Mouse (Mus musculus) mammary gland, adult 2 months (tissue): ENCODE data around the gene 1700025F22Rik. TPM values are rescaled to one million over a fixed set of nuclear protein-coding genes. Genes with fewer than 3 reads are reported as not detected.

Source experiments
- polyA plus RNA-seq: library from polyadenylated mRNA; depleted of rRNA; stranded (reverse); fragments of >200 nt; gene quantifications from 2 replicates; pipeline ENCODE4 v1.2.3, GENCODE M21; 2012; ENCODE audit warnings: low replicate concordance; rRNA removed

Gene 1700025F22Rik
- polyA plus RNA-seq: not detected in 2 replicates

GRCm38 (mm10) chr19:11165172-11165571 lies at the start of gene 1700025F22Rik:
1700025F22Rik (minus strand) TSS chr19:11165320.

GRCm38 (mm10) chr19:11196546-11196945 lies 31.4 kb upstream of the 1700025F22Rik start, which contains the start of gene Ms4a13:
Ms4a13 (minus strand) TSS chr19:11196737.

GRCm38 (mm10) chr19:11130776-11131175 lies 34.3 kb downstream of the 1700025F22Rik start, which contains the start of gene 1700017D01Rik:
1700017D01Rik (minus strand) TSS chr19:11130876.

Other genes starting within 250 kb of the 1700025F22Rik start
- 0.10 and 0.12 TPM in 2 replicates for gene Zp1, start 244.7 kb downstream of the 1700025F22Rik start, polyA plus RNA-seq
- 1.4 and 4.2 TPM in 2 replicates for gene Ptgdr2, start 228.2 kb downstream of the 1700025F22Rik start, polyA plus RNA-seq
- gene Ccdc86, start 216.1 kb downstream of the 1700025F22Rik start, polyA plus RNA-seq: 7.2 and 9.0 TPM in 2 replicates
- not detected in 2 replicates for gene Ms4a10, start 190.7 kb downstream of the 1700025F22Rik start, polyA plus RNA-seq
- gene Ms4a15, start 172.1 kb downstream of the 1700025F22Rik start, polyA plus RNA-seq: 0.36 TPM in 1 of 2 replicates, not detected in the other
- not detected in 2 replicates for gene Ms4a18, start 147.3 kb downstream of the 1700025F22Rik start, polyA plus RNA-seq
- gene Ms4a8a, start 84.2 kb downstream of the 1700025F22Rik start, polyA plus RNA-seq: 6.6 and 18.8 TPM in 2 replicates
- not detected in 2 replicates for gene 1700017D01Rik, start 34.4 kb downstream of the 1700025F22Rik start, polyA plus RNA-seq
- gene Ms4a13, start 31.4 kb upstream of the 1700025F22Rik start, polyA plus RNA-seq: not detected in 2 replicates
- gene Ms4a12, start 67.1 kb upstream of the 1700025F22Rik start, polyA plus RNA-seq: not detected in 2 replicates
- gene Ms4a1, start 100.9 kb upstream of the 1700025F22Rik start, polyA plus RNA-seq: 7.6 and 12.1 TPM in 2 replicates
- gene Ms4a5, start 118.6 kb upstream of the 1700025F22Rik start, polyA plus RNA-seq: not detected in 2 replicates
- gene Ms4a14, start 149.1 kb upstream of the 1700025F22Rik start, polyA plus RNA-seq: 0.35 and 1.4 TPM in 2 replicates
- gene Ms4a7, start 170.8 kb upstream of the 1700025F22Rik start, polyA plus RNA-seq: 2.6 and 8.1 TPM in 2 replicates
- gene Ms4a4a, start 210.2 kb upstream of the 1700025F22Rik start, polyA plus RNA-seq: 0.97 and 2.4 TPM in 2 replicates
- 4.0 and 6.8 TPM in 2 replicates for gene Ms4a4c, start 239.4 kb upstream of the 1700025F22Rik start, polyA plus RNA-seq